Mouse (Mus musculus): Measurements from ENCODE around the gene Ppp4c.
A peak's percentile ranks its signal among the peaks of the same experiment; 100 is the strongest.

Ppp4c gene

GRCm38 (mm10) chr7:126759050-126759671, 33.1 kb downstream of the Ppp4c start, which contains the start of gene Mapk3:
TSS of gene Mapk3 (plus strand) at chr7:126759601.
- peak; percentile 90 for DNase-seq (ENCODE audit: low spot score)

DNA sequence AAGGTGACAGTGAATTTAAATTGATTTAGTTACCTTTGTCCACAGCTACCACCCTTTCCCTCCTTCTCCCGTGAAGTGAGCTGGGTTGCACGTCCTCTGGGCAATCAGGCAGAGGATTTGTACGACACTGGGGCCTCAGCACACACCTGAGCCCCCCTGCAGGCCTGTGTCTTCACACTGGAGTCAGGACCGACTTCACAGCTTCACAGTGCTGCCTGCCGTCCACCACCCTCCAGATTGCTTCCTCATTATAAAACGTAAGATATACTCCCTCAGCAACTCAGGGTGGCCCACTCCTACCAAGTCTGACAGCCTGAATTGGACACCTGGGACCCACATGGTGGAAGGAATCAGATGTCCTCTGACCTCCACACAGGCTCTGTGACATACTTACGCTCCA, 33.8 kb downstream of the Ppp4c start:
- DNase-seq (ENCODE audit: low spot score): no peak

- peak; percentile 83 for DNase-seq (ENCODE audit: low spot score)
These were observed 37.4 kb downstream of the Ppp4c start for GRCm38 (mm10) chr7:126754866-126755265.

DNA sequence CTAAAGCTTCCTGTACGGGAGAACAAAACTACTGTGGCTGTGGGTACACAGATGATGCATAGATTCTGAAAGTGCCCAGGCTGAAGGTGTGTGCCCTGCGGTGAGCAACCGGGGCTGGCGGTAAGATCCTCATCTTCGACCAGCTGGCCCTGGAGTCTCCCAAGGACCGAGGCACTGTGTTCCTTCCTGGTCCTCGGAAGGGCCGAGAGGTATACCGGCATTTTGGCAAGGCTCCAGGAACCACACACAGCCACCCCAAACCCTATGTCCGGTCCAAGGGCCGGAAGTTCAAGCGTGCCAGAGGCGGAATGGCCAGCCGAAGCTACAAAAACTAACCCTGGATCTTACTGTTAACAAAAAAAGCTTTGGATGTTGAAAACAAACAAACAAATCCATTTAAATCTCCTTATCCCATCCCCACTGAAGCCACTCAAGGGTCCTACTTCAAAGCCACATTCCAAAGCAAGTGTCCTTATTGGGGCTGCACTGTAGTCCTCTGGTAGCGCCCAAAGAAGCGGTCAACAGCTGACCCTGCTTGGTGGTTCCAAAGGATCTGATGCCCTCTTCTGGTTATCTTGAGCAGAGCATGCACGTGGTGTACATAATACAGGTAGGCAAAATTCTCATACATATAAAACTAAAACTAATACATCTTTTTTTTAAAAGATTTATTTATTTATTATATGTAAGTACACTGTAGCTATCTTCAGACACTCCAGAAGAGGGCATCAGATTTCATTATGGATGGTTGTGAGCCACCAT, 42.5 kb downstream of the Ppp4c start:
- DNase-seq (ENCODE audit: low spot score): no peak

- no peak for DNase-seq (ENCODE audit: low spot score)
These were observed 43.5 kb downstream of the Ppp4c start for GRCm38 (mm10) chr7:126748824-126749223.

GRCm38 (mm10) chr7:126746798-126747197, 45.5 kb downstream of the Ppp4c start:
- no peak for DNase-seq (ENCODE audit: low spot score)

GRCm38 (mm10) chr7:126746066-126746465, 46.2 kb downstream of the Ppp4c start:
- DNase-seq (ENCODE audit: low spot score): no peak

DNA sequence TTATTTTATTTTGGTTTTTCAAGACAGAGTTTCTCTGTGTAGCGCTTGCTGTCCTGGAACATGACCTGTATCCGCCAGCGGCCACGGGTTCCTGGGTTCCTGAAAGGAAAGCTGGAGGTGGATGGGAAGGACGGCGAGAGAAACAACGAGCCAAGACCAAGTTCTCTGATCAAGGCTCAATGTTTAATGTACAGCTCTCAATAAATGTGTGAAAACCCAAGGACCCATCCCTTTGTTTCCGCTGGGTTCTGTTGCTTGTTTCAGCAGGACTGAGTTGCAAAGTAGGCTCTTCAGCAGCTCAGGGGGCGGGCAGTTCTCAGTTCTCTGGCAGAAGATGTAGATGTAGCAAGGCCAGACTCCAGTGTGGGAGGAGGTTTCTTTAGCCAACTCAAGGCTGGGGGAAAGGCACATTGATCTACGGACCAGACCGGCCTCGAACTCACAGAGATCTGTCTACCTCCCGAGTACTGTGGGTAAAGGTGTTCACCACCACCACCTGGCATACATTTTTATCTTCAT, 50.3 kb downstream of the Ppp4c start:
- no peak for DNase-seq (ENCODE audit: low spot score)

DNA sequence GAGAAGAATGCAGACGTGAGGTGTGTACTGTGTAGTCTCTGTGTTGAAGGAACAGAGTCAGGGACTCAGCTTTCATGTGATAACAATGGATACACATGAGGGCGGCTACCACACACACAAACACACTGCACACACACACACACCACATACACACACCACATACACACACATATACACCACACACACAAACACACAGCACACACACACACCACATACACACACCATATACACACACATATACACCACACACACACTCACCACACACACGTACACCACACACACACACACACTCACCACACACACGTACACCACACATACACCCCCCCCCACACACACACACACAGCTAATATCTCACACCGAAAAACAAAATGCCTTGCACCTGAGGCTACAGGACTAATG, 50.8 kb downstream of the Ppp4c start:
- no peak for DNase-seq (ENCODE audit: low spot score)

DNA sequence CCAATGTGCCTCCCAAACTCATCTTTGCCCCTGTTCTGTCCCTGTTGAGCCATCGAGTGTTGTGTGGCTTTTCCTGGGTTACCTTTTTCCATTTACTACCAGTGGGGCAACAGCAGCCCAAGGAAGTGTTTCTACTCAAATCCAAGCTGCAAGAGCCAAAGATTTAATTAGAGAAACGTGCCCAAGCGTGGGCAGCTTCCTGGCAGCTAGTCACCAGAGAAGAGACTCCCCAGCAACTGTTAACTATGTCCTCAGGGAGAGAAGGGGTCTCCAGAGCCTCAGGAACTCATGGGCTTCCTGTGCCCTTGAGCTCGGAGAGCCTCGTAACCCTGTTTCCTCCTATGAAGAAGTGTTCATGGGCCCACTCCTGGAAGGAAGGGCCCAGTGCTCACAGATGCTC, 51.3 kb downstream of the Ppp4c start:
- no peak for DNase-seq (ENCODE audit: low spot score)

DNA sequence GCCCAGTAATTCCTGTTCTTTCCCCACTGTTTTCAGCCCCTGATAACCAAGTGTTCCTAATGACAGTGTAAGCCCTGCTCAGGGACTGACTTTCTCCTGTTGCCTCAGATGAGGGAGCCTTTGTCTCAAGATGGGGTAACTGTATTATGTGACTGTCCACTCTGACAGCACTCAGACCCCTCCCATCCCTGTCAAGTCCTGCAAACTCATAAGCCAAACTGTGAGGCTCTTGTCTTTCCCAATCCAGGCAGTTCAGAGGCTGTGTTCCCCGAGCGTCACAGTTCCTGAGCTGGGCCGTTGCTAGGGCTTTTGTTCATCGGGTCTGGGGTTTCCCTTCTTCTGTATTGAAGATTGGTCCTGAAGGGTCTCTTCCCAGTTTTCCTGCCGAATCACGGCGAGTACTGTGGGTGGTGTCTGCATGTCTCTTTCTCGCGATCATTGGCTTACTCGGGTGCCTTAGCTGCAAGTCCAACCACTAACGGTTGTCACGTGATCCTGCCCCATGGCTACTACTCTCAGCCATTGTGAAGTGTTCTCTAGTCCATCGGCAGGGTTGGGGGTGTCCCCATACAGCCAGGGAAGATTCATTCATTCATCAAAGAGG, 52.1 kb downstream of the Ppp4c start:
- DNase-seq (ENCODE audit: low spot score): no peak

DNA sequence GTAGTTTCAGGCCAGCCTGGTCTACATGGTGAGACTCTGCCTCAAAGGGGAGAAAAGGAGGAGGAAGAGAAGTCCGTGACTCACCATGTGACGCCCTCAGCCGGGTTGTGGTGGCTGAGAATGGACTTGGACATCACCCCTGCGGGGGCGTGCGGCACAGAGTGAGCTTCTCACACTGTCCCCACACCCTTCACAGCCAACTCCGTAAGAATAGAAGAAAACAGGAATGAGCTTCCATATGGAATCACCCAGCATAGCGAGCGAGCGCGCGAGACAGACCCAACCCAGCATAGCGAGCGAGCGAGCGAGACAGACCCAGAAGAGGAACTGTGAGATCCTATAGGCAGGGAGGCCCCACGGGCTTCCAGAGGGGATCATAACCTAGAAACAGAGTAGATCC, 52.7 kb downstream of the Ppp4c start:
- no peak for DNase-seq (ENCODE audit: low spot score)

GRCm38 (mm10) chr7:126736122-126736521, 56.2 kb downstream of the Ppp4c start:
- no peak for DNase-seq (ENCODE audit: low spot score)

All from urinary bladder, postnatal 14 days (tissue).